Mouse (Mus musculus): Measurements from ENCODE around the gene Meaf6. TPM values are rescaled to one million over a fixed set of nuclear protein-coding genes. Genes with fewer than 3 reads are reported as not detected.

The Meaf6 gene
- polyA plus RNA-seq, 1 experiment from 2014 or later = 79.9 TPM

DNA sequence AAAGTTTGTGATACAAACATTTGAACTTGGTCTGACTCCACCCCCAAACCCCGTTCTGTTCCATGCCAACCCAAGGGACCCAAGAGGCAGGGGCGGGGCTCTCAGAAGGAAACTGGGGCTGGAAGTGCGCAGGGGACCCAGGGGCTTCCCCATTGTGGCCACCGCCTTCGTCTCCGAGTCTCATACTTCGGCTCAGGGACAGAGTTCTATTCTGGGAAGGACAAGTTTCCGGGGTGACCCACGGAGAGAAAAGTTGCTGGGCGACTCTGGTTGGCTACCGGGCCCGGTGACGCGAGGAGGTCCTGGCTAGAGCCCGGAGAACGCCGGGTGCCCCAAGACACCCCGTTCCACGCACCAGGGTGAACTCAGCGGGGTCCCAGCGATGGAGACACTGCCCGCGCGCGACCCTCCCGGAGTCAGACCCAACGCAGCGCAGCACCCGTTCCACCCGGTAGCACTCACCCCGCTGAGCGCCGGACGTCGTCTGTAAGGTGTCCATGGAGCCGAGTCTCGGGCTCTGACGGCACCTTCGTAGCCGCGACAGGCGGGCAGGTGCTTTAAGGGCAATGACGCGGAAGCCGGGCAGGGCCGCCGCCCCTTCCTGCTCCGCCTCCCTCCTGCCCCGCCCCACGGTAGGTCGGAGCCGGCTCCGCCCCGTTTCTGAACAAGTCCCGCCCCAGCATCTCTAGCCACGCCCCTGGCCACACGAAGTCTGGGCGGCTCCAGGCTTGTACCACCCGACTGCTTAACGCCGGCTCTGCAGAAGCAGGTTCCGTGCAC, 42.6 kb downstream of the Meaf6 start, which contains the start of gene Zc3h12a:
TSS of gene Zc3h12a (minus strand) at position 536 of the 780 bp plus-strand sequence.
- 1% methylated on average over 62 of the region's 62 CpGs for WGBS
- Histone ChIP-seq H3K4me1 (peaks cover 41% of the 10 kb centered on the region), H3K4me2 (peak within 1 kb of the TSS; percentile 98), H3K9me3 (no peaks in the 10 kb centered on the region), H3K9ac (peak within 1 kb of the TSS; percentile 71), H3K27me3 (peaks cover 30% of the 10 kb centered on the region), H3K4me3 (peak within 1 kb of the TSS; percentile 72), H3K27ac (no peak within 1 kb of the TSS; the same call in 1 of the 2 replicates), H3K36me3 (no peaks in the 10 kb centered on the region)
- ATAC-seq (ENCODE audit: insufficient number of reproducible peaks, insufficient read depth, low FRiP score, low TSS enrichment, low read depth) = peak; percentile 83

DNA sequence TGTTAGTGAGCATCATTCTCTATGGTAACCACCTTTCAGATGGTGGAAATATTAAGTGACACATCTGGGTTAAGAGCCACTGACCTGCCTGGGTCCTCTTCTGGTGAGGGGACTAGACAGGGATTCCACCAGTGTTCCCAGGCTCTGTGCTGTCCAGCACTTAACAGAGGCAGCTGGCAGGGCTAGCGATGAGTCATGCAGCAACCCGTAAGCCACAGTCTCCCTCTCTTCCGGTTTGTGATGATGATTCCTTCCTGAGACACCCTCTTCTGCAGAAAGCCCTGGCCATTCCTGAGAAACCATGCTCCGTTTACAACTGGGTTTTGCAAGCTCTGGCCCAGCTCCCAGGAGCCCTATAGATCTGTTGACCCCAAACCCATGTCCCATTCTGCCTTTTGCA, 46.6 kb downstream of the Meaf6 start:
- no peak for ATAC-seq (ENCODE audit: insufficient number of reproducible peaks, insufficient read depth, low FRiP score, low TSS enrichment, low read depth)
- no peaks in the 10 kb centered on the region for H3K36me3 ChIP-seq
- no peak overlapping the region for H3K9ac ChIP-seq
- H3K27ac ChIP-seq = no peak overlapping the region
- no peak overlapping the region for H3K4me3 ChIP-seq
- peaks cover 24% of the 10 kb centered on the region for H3K27me3 ChIP-seq
- peaks cover 16% of the 10 kb centered on the region for H3K4me1 ChIP-seq
- 75% methylated on average over 4 of the region's 4 CpGs for WGBS
- H3K4me2 ChIP-seq = no peak overlapping the region
- H3K9me3 ChIP-seq = no peaks in the 10 kb centered on the region

DNA sequence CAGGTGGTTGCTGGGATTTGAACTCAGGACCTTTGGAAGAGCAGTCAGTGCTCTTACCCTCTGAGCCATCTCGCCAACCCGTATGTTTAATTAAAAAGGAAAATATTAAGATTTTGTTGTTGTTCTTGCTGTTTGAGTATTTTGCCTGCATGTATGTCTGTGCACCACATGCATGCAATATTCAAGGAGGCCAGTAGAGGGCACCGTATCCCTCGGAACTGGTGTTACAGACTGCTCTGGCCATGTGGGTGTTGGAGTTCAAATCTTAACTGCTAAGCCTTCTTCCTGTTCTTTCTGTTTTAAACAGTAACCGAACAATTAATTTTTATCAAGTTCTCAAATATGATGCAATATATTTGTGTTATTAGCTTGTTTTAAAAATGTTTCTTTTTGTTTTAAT, 47.5 kb downstream of the Meaf6 start:
- Histone ChIP-seq H3K36me3 (no peaks in the 10 kb centered on the region), H3K9ac (no peak overlapping the region), H3K4me2 (no peak overlapping the region), H3K27me3 (peaks cover 15% of the 10 kb centered on the region), H3K4me1 (peaks cover 8% of the 10 kb centered on the region), H3K4me3 (no peak overlapping the region), H3K27ac (no peak overlapping the region), H3K9me3 (no peaks in the 10 kb centered on the region)
- 24% methylated on average over 5 of the region's 5 CpGs for WGBS
- no peak for ATAC-seq (ENCODE audit: insufficient number of reproducible peaks, insufficient read depth, low FRiP score, low TSS enrichment, low read depth)

DNA sequence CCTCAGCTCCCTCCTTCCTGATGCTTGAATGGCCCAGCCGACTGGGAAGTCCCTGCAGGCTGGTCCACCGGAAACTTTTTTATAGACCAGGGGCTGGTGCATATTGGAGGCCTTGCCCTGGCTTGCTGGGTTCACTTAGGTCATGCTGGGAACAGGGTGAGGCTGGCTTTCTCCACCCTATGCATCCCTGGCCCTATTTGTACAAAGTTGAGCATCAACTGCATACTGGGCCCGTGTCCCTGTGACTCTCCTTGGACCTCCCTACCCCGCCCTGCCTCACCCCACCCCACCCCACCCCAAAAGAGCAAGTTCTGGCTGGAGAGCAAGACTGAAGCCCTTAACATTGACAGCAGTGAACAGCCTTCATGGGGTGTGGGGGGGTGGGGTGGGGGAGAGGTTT, 49.3 kb downstream of the Meaf6 start:
- Histone ChIP-seq H3K27ac (no peak overlapping the region), H3K9me3 (no peaks in the 10 kb centered on the region), H3K27me3 (no peaks in the 10 kb centered on the region), H3K4me3 (no peak overlapping the region), H3K36me3 (no peaks in the 10 kb centered on the region), H3K4me2 (no peak overlapping the region), H3K4me1 (no peaks in the 10 kb centered on the region), H3K9ac (no peak overlapping the region)
- no peak for ATAC-seq (ENCODE audit: insufficient number of reproducible peaks, insufficient read depth, low FRiP score, low TSS enrichment, low read depth)
- WGBS = 77% methylated on average over 4 of the region's 4 CpGs

DNA sequence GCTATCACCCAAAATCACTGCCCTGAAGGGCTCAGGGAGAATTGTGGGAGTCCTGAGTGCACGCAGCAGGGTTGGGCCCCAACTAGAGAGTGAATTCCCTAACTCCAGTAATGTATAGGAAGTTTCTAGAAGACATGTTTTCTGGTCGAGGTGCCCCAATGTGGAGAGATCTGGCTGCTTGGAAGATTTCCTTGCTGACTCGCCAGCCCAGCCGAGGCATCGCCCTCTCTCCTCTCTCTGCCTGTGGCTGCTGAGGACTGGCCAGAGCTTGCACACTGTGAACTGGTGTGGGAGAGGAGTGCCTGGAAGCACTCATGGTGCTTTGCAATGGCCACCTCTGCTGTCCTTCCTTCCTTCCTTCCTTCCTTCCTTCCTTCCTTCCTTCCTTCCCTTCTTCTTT, 49.7 kb downstream of the Meaf6 start:
- H3K4me3 ChIP-seq = no peak overlapping the region
- WGBS = 81% methylated on average over 5 of the region's 5 CpGs
- no peak for ATAC-seq (ENCODE audit: insufficient number of reproducible peaks, insufficient read depth, low FRiP score, low TSS enrichment, low read depth)
- H3K27me3 ChIP-seq = no peaks in the 10 kb centered on the region
- no peaks in the 10 kb centered on the region for H3K4me1 ChIP-seq
- H3K36me3 ChIP-seq = no peaks in the 10 kb centered on the region
- no peaks in the 10 kb centered on the region for H3K9me3 ChIP-seq
- no peak overlapping the region for H3K9ac ChIP-seq
- no peak overlapping the region for H3K4me2 ChIP-seq
- no peak overlapping the region for H3K27ac ChIP-seq

DNA sequence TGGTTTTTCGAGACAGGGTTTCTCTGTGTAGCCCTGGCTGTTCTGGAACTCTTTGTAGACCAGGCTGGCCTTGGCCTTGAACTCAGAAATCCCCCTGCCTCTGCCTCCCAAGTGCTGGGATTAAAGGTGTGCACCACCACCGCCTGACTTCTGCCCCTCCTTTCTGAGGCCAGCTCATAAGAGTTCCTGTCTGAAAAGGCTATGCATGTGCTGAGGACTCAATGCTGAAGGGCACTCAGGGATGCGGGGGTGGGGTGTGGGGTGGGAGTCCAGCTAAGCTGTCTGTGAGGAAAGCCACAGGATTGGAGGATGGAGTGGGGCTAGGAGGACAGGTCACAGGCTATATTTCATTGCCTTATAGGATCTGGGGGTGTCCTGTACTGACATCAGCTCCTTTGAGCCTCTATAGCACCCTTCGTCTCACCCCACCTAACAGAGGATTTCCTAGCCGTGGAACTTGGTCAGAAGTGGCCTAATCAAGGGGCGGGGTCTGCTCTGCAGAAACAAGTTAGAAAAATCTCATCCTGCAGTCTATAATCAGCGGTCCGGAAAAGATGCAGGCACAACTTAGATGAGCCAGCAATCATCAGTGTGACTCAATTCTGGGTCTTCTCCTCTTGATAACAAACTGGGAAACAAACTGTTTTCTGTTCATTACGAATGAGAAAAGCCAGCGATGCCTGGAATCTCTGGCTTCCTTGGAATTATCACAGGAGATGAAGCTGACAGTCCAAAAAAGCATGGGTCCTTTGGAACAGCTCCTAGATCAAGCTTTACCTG, 50.3 kb downstream of the Meaf6 start:
- 77% methylated on average over 10 of the region's 10 CpGs for WGBS
- H3K27me3 ChIP-seq = no peaks in the 10 kb centered on the region
- H3K36me3 ChIP-seq = no peaks in the 10 kb centered on the region
- no peak for ATAC-seq (ENCODE audit: insufficient number of reproducible peaks, insufficient read depth, low FRiP score, low TSS enrichment, low read depth)
- no peak overlapping the region for H3K27ac ChIP-seq
- H3K4me3 ChIP-seq = no peak overlapping the region
- no peak overlapping the region for H3K9ac ChIP-seq
- no peak overlapping the region for H3K4me2 ChIP-seq
- no peaks in the 10 kb centered on the region for H3K4me1 ChIP-seq
- no peaks in the 10 kb centered on the region for H3K9me3 ChIP-seq

DNA sequence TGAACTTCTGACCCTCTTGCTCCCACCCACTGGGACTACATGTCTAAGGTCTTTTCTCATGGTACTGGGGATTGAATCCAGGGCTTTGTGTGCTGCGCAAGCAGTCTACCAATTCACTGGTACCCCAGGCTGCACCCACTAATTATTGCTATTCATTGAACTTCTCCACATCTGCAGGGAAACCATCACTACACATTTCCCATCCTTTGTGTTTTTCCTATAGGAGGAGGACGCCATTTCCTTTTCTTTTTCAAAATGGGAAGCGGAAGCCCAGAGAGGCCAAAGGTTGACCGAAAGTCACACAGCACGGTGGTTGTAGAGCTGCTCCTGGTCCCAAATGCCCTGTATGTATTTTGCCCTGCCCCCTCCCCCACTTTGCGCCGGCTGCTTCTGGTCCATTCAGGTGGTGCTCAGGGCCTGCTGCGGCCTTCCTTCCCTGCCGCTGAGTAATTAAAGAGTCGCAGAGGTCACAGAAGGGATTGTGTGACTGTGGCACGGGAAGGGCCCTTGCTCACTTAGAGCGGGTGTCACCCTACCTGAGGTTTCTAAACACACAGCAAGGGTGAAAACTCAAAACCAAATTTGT, 51.5 kb downstream of the Meaf6 start:
- H3K9me3 ChIP-seq = no peaks in the 10 kb centered on the region
- WGBS = 48% methylated on average over 12 of the region's 12 CpGs
- no peak overlapping the region for H3K4me2 ChIP-seq
- H3K27ac ChIP-seq = no peak overlapping the region
- H3K4me3 ChIP-seq = no peak overlapping the region
- no peak for ATAC-seq (ENCODE audit: insufficient number of reproducible peaks, insufficient read depth, low FRiP score, low TSS enrichment, low read depth)
- no peaks in the 10 kb centered on the region for H3K36me3 ChIP-seq
- H3K4me1 ChIP-seq = no peaks in the 10 kb centered on the region
- H3K27me3 ChIP-seq = no peaks in the 10 kb centered on the region
- no peak overlapping the region for H3K9ac ChIP-seq

DNA sequence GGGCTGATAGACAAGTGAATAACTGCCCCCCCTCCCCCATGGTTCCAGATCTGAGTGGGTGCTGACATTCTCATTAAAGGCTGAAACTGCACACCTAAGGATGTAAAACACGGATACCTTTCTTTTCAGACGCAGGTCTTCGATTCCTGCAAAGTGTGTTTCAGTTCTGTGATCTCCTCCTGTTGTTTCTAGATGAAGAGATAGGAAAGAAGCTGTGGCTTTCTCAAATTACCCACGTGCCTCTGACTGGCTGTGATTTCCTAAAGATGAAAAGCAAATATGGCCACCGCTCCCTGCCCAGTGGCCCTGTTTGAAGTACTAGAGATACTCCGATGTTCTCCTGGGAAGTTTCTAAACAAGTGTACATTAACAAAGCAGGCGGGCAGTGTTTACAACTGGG, 53.4 kb downstream of the Meaf6 start:
- no peak for ATAC-seq (ENCODE audit: insufficient number of reproducible peaks, insufficient read depth, low FRiP score, low TSS enrichment, low read depth)
- no peaks in the 10 kb centered on the region for H3K4me1 ChIP-seq
- no peak overlapping the region for H3K27ac ChIP-seq
- no peaks in the 10 kb centered on the region for H3K9me3 ChIP-seq
- no peak overlapping the region for H3K4me3 ChIP-seq
- H3K27me3 ChIP-seq = 0 out of 2 replicates have a peak, but pooled peaks cover 3% of the 10 kb centered on the region
- no peak overlapping the region for H3K4me2 ChIP-seq
- H3K36me3 ChIP-seq = no peaks in the 10 kb centered on the region
- 45% methylated on average over 7 of the region's 7 CpGs for WGBS
- H3K9ac ChIP-seq = no peak overlapping the region

DNA sequence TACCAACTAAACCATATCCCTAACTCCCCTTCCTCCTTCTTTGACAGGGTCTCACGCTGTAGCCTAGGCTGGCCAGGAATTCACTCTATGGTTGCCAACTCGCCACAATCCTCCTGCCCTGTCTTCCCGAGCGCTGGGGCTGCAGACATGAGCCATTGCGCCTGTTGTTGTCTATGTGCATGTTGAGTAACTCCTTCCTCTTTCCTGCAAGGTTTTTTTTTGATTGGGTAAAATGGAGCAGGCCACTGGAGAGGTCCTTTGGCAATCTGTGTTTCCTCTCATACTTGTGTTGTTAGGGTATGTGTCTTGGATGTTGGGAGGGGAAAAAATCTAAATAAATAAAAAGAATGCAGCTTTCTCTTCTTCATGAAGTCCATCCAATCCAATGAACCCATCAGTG, 59.3 kb downstream of the Meaf6 start:
- Histone ChIP-seq H3K9ac (no peak overlapping the region), H3K27me3 (peaks cover 21% of the 10 kb centered on the region)

DNA sequence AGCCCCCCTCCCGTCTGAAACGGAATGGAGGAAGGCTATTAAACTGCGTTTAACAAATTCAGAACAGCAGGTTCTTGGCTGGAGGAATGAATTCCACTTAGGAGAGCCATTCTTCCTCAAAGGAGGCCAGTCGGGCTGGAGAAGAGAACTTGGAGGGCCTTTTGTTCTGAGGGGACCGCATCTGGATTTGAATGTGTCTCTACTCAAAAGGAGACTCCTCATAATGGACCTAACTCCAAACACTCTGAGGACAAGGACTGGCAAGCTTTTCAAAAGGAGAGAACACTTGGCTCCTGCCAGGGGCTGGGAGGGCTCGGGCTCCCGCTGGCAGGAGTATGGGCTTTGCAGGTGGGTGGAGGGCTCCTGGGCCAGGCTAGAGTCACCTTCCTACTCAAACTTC, 59.7 kb downstream of the Meaf6 start:
- Histone ChIP-seq H3K9me3 (no peaks in the 10 kb centered on the region), H3K9ac (no peak overlapping the region), H3K4me1 (peaks cover 5% of the 10 kb centered on the region; the same call in 1 of the 2 replicates), H3K27ac (no peak overlapping the region), H3K4me3 (no peak overlapping the region), H3K4me2 (no peak overlapping the region), H3K27me3 (peaks cover 21% of the 10 kb centered on the region), H3K36me3 (no peaks in the 10 kb centered on the region)
- no peak for ATAC-seq (ENCODE audit: insufficient number of reproducible peaks, insufficient read depth, low FRiP score, low TSS enrichment, low read depth)
- 34% methylated on average over 7 of the region's 7 CpGs for WGBS

More for the DNA sequence above, 59.3 kb downstream of the Meaf6 start:
- Histone ChIP-seq H3K36me3 (no peaks in the 10 kb centered on the region), H3K9me3 (no peaks in the 10 kb centered on the region), H3K27ac (no peak overlapping the region), H3K4me2 (no peak overlapping the region), H3K4me3 (no peak overlapping the region), H3K4me1 (peaks cover 5% of the 10 kb centered on the region; the same call in 1 of the 2 replicates)
- ATAC-seq (ENCODE audit: insufficient number of reproducible peaks, insufficient read depth, low FRiP score, low TSS enrichment, low read depth) = no peak
- 84% methylated on average over 5 of the region's 5 CpGs for WGBS

DNA sequence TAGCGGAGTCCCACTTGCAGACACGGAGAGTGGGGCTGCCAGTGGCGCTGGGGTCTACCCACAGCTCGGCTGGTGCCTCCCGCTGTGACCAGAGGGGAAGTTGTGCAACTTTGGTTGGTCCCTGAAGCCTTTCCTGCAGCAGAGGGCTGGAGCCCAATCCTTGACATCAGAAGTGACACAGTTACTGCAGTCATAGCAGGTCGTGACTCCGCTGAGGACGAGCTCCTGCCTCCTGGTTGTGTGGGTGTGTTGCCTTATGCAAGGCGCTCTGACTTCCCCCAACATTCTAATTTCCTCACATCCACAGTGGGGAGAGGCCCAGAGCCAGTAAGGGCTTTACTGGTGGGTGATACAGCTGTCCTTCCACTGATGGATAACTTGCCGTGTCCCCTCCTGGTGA, 60.3 kb downstream of the Meaf6 start:
- H3K36me3 ChIP-seq = no peaks in the 10 kb centered on the region
- H3K4me2 ChIP-seq = no peak overlapping the region
- no peak overlapping the region for H3K27ac ChIP-seq
- no peak overlapping the region for H3K4me3 ChIP-seq
- no peak for ATAC-seq (ENCODE audit: insufficient number of reproducible peaks, insufficient read depth, low FRiP score, low TSS enrichment, low read depth)
- H3K27me3 ChIP-seq = peaks cover 21% of the 10 kb centered on the region
- WGBS = 39% methylated on average over 10 of the region's 10 CpGs
- no peak overlapping the region for H3K9ac ChIP-seq
- H3K9me3 ChIP-seq = no peaks in the 10 kb centered on the region
- peaks cover 5% of the 10 kb centered on the region; the same call in 1 of the 2 replicates for H3K4me1 ChIP-seq
